Mouse (Mus musculus): ENCODE data around the gene Gm44805. TPM values are rescaled to one million over a fixed set of nuclear protein-coding genes. Genes with fewer than 3 reads are reported as not detected.

Gene Gm44805
- polyA plus RNA-seq, 1 experiment: not detected

GRCm38 (mm10) chr7:19635074-19635827, 46.0 kb downstream of the Gm44805 start:
- H3K9me3 ChIP-seq: no peaks in the 10 kb centered on the region
- H3K4me1 ChIP-seq: peaks cover 56% of the 10 kb centered on the region
- no peaks in the 10 kb centered on the region for H3K27me3 ChIP-seq (replicated peaks)
- TF ChIP-seq GATA1 (IDR thresholded peaks at IDR 0.05; ENCODE audit: borderline replicate concordance, low read length): no peak
- no peak for TF ChIP-seq FLI1 (IDR thresholded peaks at IDR 0.05; ENCODE audit: low read length)
- H3K4me3 ChIP-seq (replicated peaks): no peak overlapping the region
- peaks cover 87% of the 10 kb centered on the region for H3K36me3 ChIP-seq (replicated peaks; ENCODE audit: low read length)

- Histone ChIP-seq H3K4me3 (replicated peaks) (peak overlapping the region; percentile 5), H3K9me3 (no peaks in the 10 kb centered on the region), H3K4me1 (peaks cover 62% of the 10 kb centered on the region), H3K36me3 (replicated peaks; ENCODE audit: low read length) (peaks cover 81% of the 10 kb centered on the region), H3K27me3 (replicated peaks) (no peaks in the 10 kb centered on the region)
- TF ChIP-seq FLI1 (IDR thresholded peaks at IDR 0.05; ENCODE audit: low read length) (no peak), GATA1 (IDR thresholded peaks at IDR 0.05; ENCODE audit: borderline replicate concordance, low read length) (no peak)
Observed at GRCm38 (mm10) chr7:19634591-19634990, 46.6 kb downstream of the Gm44805 start.

GRCm38 (mm10) chr7:19633855-19634254, 47.4 kb downstream of the Gm44805 start:
- TF ChIP-seq FLI1 (IDR thresholded peaks at IDR 0.05; ENCODE audit: low read length) (no peak), GATA1 (IDR thresholded peaks at IDR 0.05; ENCODE audit: borderline replicate concordance, low read length) (no peak)
- Histone ChIP-seq H3K4me1 (peaks cover 65% of the 10 kb centered on the region), H3K27me3 (replicated peaks) (no peaks in the 10 kb centered on the region), H3K4me3 (replicated peaks) (no peak overlapping the region), H3K9me3 (no peaks in the 10 kb centered on the region), H3K36me3 (replicated peaks; ENCODE audit: low read length) (peaks cover 74% of the 10 kb centered on the region)

- H3K36me3 ChIP-seq (replicated peaks; ENCODE audit: low read length): peaks cover 67% of the 10 kb centered on the region
- TF ChIP-seq FLI1 (IDR thresholded peaks at IDR 0.05; ENCODE audit: low read length) (no peak), GATA1 (IDR thresholded peaks at IDR 0.05; ENCODE audit: borderline replicate concordance, low read length) (no peak)
- no peaks in the 10 kb centered on the region for H3K9me3 ChIP-seq
- no peaks in the 10 kb centered on the region for H3K27me3 ChIP-seq (replicated peaks)
- peaks cover 66% of the 10 kb centered on the region for H3K4me1 ChIP-seq
- no peak overlapping the region for H3K4me3 ChIP-seq (replicated peaks)
Observed at GRCm38 (mm10) chr7:19633197-19633596, 48.0 kb downstream of the Gm44805 start.

- TF ChIP-seq GATA1 (IDR thresholded peaks at IDR 0.05; ENCODE audit: borderline replicate concordance, low read length): no peak
- TF ChIP-seq FLI1 (IDR thresholded peaks at IDR 0.05; ENCODE audit: low read length): no peak
- H3K4me1 ChIP-seq: peaks cover 71% of the 10 kb centered on the region
- H3K36me3 ChIP-seq (replicated peaks; ENCODE audit: low read length): peaks cover 63% of the 10 kb centered on the region
- peak overlapping the region; percentile 25 for H3K4me3 ChIP-seq (replicated peaks)
- H3K9me3 ChIP-seq: no peaks in the 10 kb centered on the region
- H3K27me3 ChIP-seq (replicated peaks): no peaks in the 10 kb centered on the region
Observed at GRCm38 (mm10) chr7:19632720-19633119, 48.5 kb downstream of the Gm44805 start.

GRCm38 (mm10) chr7:19632275-19632674, 48.9 kb downstream of the Gm44805 start:
- TF ChIP-seq GATA1 (IDR thresholded peaks at IDR 0.05; ENCODE audit: borderline replicate concordance, low read length): no peak
- Histone ChIP-seq H3K27me3 (replicated peaks) (no peaks in the 10 kb centered on the region), H3K4me1 (peaks cover 75% of the 10 kb centered on the region), H3K4me3 (replicated peaks) (peak overlapping the region; percentile 29), H3K36me3 (replicated peaks; ENCODE audit: low read length) (peaks cover 58% of the 10 kb centered on the region), H3K9me3 (no peaks in the 10 kb centered on the region)

GRCm38 (mm10) chr7:19629361-19629734, 51.9 kb downstream of the Gm44805 start, which contains the start of gene Relb:
Gene Relb (minus strand): TSS chr7:19629438.
- H3K27me3 ChIP-seq (replicated peaks): no peaks in the 10 kb centered on the region
- TF ChIP-seq GATA1 (IDR thresholded peaks at IDR 0.05; ENCODE audit: borderline replicate concordance, low read length): no peak
- no peak for TF ChIP-seq FLI1 (IDR thresholded peaks at IDR 0.05; ENCODE audit: low read length)
- H3K9me3 ChIP-seq: no peaks in the 10 kb centered on the region
- peak within 1 kb of the TSS; percentile 97 for H3K4me3 ChIP-seq (replicated peaks)
- H3K36me3 ChIP-seq (replicated peaks; ENCODE audit: low read length): peaks cover 29% of the 10 kb centered on the region
- peaks cover 60% of the 10 kb centered on the region for H3K4me1 ChIP-seq

GRCm38 (mm10) chr7:19628536-19629360, 52.5 kb downstream of the Gm44805 start:
- H3K27me3 ChIP-seq (replicated peaks): peaks cover 1% of the 10 kb centered on the region
- no peak for TF ChIP-seq GATA1 (IDR thresholded peaks at IDR 0.05; ENCODE audit: borderline replicate concordance, low read length)
- H3K36me3 ChIP-seq (replicated peaks; ENCODE audit: low read length): peaks cover 25% of the 10 kb centered on the region
- peak overlapping the region; percentile 97 for H3K4me3 ChIP-seq (replicated peaks)
- no peaks in the 10 kb centered on the region for H3K9me3 ChIP-seq
- peaks cover 60% of the 10 kb centered on the region for H3K4me1 ChIP-seq

GRCm38 (mm10) chr7:19628192-19628535, 53.1 kb downstream of the Gm44805 start:
- no peaks in the 10 kb centered on the region for H3K9me3 ChIP-seq
- peaks cover 1% of the 10 kb centered on the region for H3K27me3 ChIP-seq (replicated peaks)
- H3K4me1 ChIP-seq: peaks cover 60% of the 10 kb centered on the region
- TF ChIP-seq FLI1 (IDR thresholded peaks at IDR 0.05; ENCODE audit: low read length) (no peak), GATA1 (IDR thresholded peaks at IDR 0.05; ENCODE audit: borderline replicate concordance, low read length) (no peak)
- H3K4me3 ChIP-seq (replicated peaks): peak overlapping the region; percentile 97
- H3K36me3 ChIP-seq (replicated peaks; ENCODE audit: low read length): peaks cover 19% of the 10 kb centered on the region

- peaks cover 16% of the 10 kb centered on the region for H3K36me3 ChIP-seq (replicated peaks; ENCODE audit: low read length)
- H3K4me3 ChIP-seq (replicated peaks): peak overlapping the region; percentile 97
- H3K27me3 ChIP-seq (replicated peaks): peaks cover 1% of the 10 kb centered on the region
- H3K9me3 ChIP-seq: no peaks in the 10 kb centered on the region
- H3K4me1 ChIP-seq: peaks cover 58% of the 10 kb centered on the region
- TF ChIP-seq FLI1 (IDR thresholded peaks at IDR 0.05; ENCODE audit: low read length) (no peak), GATA1 (IDR thresholded peaks at IDR 0.05; ENCODE audit: borderline replicate concordance, low read length) (no peak)
Observed at GRCm38 (mm10) chr7:19627721-19628120, 53.5 kb downstream of the Gm44805 start.

All from megakaryocyte, embryonic 14.5 days (primary cell).